Comparison of ENCODE assay signal across 9 mouse cellular contexts in genomic region chr1:59687493-59687892, GRCm38 (mm10). TPM values are rescaled to one million over a fixed set of nuclear protein-coding genes. Genes with fewer than 3 reads are reported as not detected.
DNase-seq lines count a peak whose midpoint lies in the region; ATAC-seq and TF ChIP-seq lines count a peak whose summit lies in the region.
"Had no signal": no experiment of that assay in that cellular context is flagged by ENCODE, and none has a peak within 500 bp of the region (broad histone marks: within the 10 kb centered on the region; RNA-seq: fewer than 3 reads in every experiment).

No protein-coding gene starts in this region.

- TF ChIP-seq CTCF in forebrain, postnatal 0 days (IDR thresholded peaks at IDR 0.05; ENCODE audit: low read depth) = no peak
- TF ChIP-seq CTCF in midbrain, postnatal 0 days (IDR thresholded peaks at IDR 0.05) = no peak

- peaks cover 16% of the 10 kb centered on the region for H3K36me3 ChIP-seq in forebrain, embryonic 13.5 days (ENCODE audit: poor library complexity, severe bottlenecking)
- peaks cover 8% of the 10 kb centered on the region; the same call in 1 of the 2 replicates for H3K36me3 ChIP-seq in forebrain, postnatal 0 days (ENCODE audit: insufficient read depth)
- H3K36me3 ChIP-seq in midbrain, embryonic 10.5 days = peaks cover 51% of the 10 kb centered on the region
- H3K36me3 ChIP-seq in midbrain, postnatal 0 days (ENCODE audit: insufficient read depth, low read length) = no peaks in the 10 kb centered on the region; the same call in 1 of the 2 replicates
- H3K36me3 ChIP-seq in intestine, embryonic 15.5 days = 0 out of 2 replicates have a peak, but pooled peaks cover 3% of the 10 kb centered on the region
- H3K36me3 ChIP-seq in hindbrain, embryonic 13.5 days = peaks cover 11% of the 10 kb centered on the region

- no peak for DNase-seq in forebrain, postnatal 0 days
- DNase-seq in midbrain, embryonic 10.5 days (ENCODE audit: low spot score) = no peak
- no peak for DNase-seq in midbrain, postnatal 0 days (ENCODE audit: low spot score)
- peak; percentile 19 for DNase-seq in mesoderm, embryonic 11.5 days (ENCODE audit: low read depth, low spot score)
- DNase-seq in testis, postnatal 10 days (ENCODE audit: low spot score) = no peak

- no peak overlapping the region for H3K4me3 ChIP-seq in forebrain, embryonic 13.5 days
- no peak overlapping the region for H3K4me3 ChIP-seq in forebrain, postnatal 0 days (ENCODE audit: low read depth, low read length)
- peak overlapping the region; percentile 80; the same call in 1 of the 2 replicates for H3K4me3 ChIP-seq in midbrain, embryonic 10.5 days
- H3K4me3 ChIP-seq in midbrain, postnatal 0 days (ENCODE audit: low read depth, low read length) = no peak overlapping the region
- H3K4me3 ChIP-seq in intestine, embryonic 15.5 days (replicated peaks) = no peak overlapping the region
- H3K4me3 ChIP-seq in hindbrain, embryonic 13.5 days = no peak overlapping the region

- H3K27me3 ChIP-seq in forebrain, embryonic 13.5 days = peaks cover 9% of the 10 kb centered on the region
- no peaks in the 10 kb centered on the region for H3K27me3 ChIP-seq in forebrain, postnatal 0 days (ENCODE audit: insufficient read depth, low read length)
- peaks cover 4% of the 10 kb centered on the region; the same call in 1 of the 2 replicates for H3K27me3 ChIP-seq in midbrain, embryonic 10.5 days (ENCODE audit: low read depth, poor library complexity, severe bottlenecking)
- 0 out of 2 replicates have a peak, but pooled peaks cover 5% of the 10 kb centered on the region for H3K27me3 ChIP-seq in midbrain, postnatal 0 days (ENCODE audit: insufficient read depth, low read length)
- no peaks in the 10 kb centered on the region for H3K27me3 ChIP-seq in intestine, embryonic 15.5 days (replicated peaks)
- peaks cover 12% of the 10 kb centered on the region; the same call in 1 of the 2 replicates for H3K27me3 ChIP-seq in hindbrain, embryonic 13.5 days

- no peak overlapping the region for H3K27ac ChIP-seq in forebrain, embryonic 13.5 days
- no peak overlapping the region for H3K27ac ChIP-seq in forebrain, postnatal 0 days (ENCODE audit: low read depth, low read length)
- H3K27ac ChIP-seq in midbrain, embryonic 10.5 days (replicated peaks) = no peak overlapping the region
- H3K27ac ChIP-seq in midbrain, postnatal 0 days (ENCODE audit: low read depth, low read length) = no peak overlapping the region
- H3K27ac ChIP-seq in intestine, embryonic 15.5 days = no peak overlapping the region
- no peak overlapping the region for H3K27ac ChIP-seq in hindbrain, embryonic 13.5 days

- no peaks in the 10 kb centered on the region for H3K9me3 ChIP-seq in forebrain, embryonic 13.5 days (replicated peaks)
- H3K9me3 ChIP-seq in forebrain, postnatal 0 days (ENCODE audit: low read length) = no peaks in the 10 kb centered on the region
- no peaks in the 10 kb centered on the region for H3K9me3 ChIP-seq in midbrain, embryonic 10.5 days (replicated peaks)
- no peaks in the 10 kb centered on the region for H3K9me3 ChIP-seq in midbrain, postnatal 0 days (ENCODE audit: low read length)
- H3K9me3 ChIP-seq in intestine, embryonic 15.5 days = no peaks in the 10 kb centered on the region
- H3K9me3 ChIP-seq in hindbrain, embryonic 13.5 days = no peaks in the 10 kb centered on the region

- peak overlapping the region; percentile 24 for H3K4me2 ChIP-seq in forebrain, embryonic 13.5 days
- no peak overlapping the region for H3K4me2 ChIP-seq in forebrain, postnatal 0 days (ENCODE audit: low read depth)
- no peak overlapping the region for H3K4me2 ChIP-seq in midbrain, postnatal 0 days (ENCODE audit: low read depth, low read length, poor library complexity, severe bottlenecking)
- peak overlapping the region; percentile 69 for H3K4me2 ChIP-seq in intestine, embryonic 15.5 days (replicated peaks)
- no peak overlapping the region for H3K4me2 ChIP-seq in hindbrain, embryonic 13.5 days

- no peak for ATAC-seq in forebrain, embryonic 13.5 days
- no peak for ATAC-seq in forebrain, postnatal 0 days
- ATAC-seq in midbrain, postnatal 0 days (ENCODE audit: low FRiP score) = no peak
- ATAC-seq in intestine, embryonic 15.5 days = no peak
- no peak for ATAC-seq in hindbrain, embryonic 13.5 days (ENCODE audit: low FRiP score)
- ATAC-seq: CD4-positive, CD25-positive, alpha-beta regulatory T cell, adult 4 months had no signal

- no peak overlapping the region for H3K9ac ChIP-seq in forebrain, embryonic 13.5 days
- H3K9ac ChIP-seq in forebrain, postnatal 0 days = no peak overlapping the region
- no peak overlapping the region for H3K9ac ChIP-seq in midbrain, postnatal 0 days (replicated peaks; ENCODE audit: low read length, poor library complexity, severe bottlenecking)
- H3K9ac ChIP-seq in intestine, embryonic 15.5 days = 0 out of 2 replicates have a peak overlapping the region, but pooled peaks have one; percentile 1
- no peak overlapping the region for H3K9ac ChIP-seq in hindbrain, embryonic 13.5 days

- WGBS in forebrain, embryonic 13.5 days = 80% methylated on average over 1 of the region's 1 CpGs
- 76% methylated on average over 1 of the region's 1 CpGs for WGBS in forebrain, postnatal 0 days
- 82% methylated on average over 1 of the region's 1 CpGs for WGBS in midbrain, embryonic 10.5 days
- 85% methylated on average over 1 of the region's 1 CpGs for WGBS in midbrain, postnatal 0 days
- WGBS in intestine, embryonic 15.5 days = 56% methylated on average over 1 of the region's 1 CpGs
- 80% methylated on average over 1 of the region's 1 CpGs for WGBS in hindbrain, embryonic 13.5 days

- H3K4me1 ChIP-seq in forebrain, embryonic 13.5 days = peaks cover 23% of the 10 kb centered on the region
- peaks cover 15% of the 10 kb centered on the region for H3K4me1 ChIP-seq in forebrain, postnatal 0 days (ENCODE audit: insufficient read depth)
- peaks cover 22% of the 10 kb centered on the region for H3K4me1 ChIP-seq in midbrain, embryonic 10.5 days
- peaks cover 10% of the 10 kb centered on the region for H3K4me1 ChIP-seq in midbrain, postnatal 0 days (ENCODE audit: insufficient read depth, low read length)
- H3K4me1 ChIP-seq in intestine, embryonic 15.5 days (replicated peaks) = peaks cover 6% of the 10 kb centered on the region; the same call in 1 of the 2 replicates
- peaks cover 19% of the 10 kb centered on the region for H3K4me1 ChIP-seq in hindbrain, embryonic 13.5 days (replicated peaks)

RNA-seq across cellular contexts. Expression of gene Nop58, which starts 2.7 kb away (rescaled TPM):
- 226 and 246 TPM in 2 replicates for polyA plus RNA-seq in forebrain, embryonic 13.5 days (2015; fragmentation: Nextera tagmentation; extraction: Ambion mirVana)
- total RNA-seq in forebrain, postnatal 0 days (2014; rRNA removed) = 79.6 and 91.1 TPM in 2 replicates
- 106 and 143 TPM in 2 replicates for polyA plus RNA-seq in forebrain, postnatal 0 days (2015; fragmentation: Nextera tagmentation; extraction: Ambion mirVana)
- 269 and 309 TPM in 2 replicates for polyA plus RNA-seq in midbrain, embryonic 10.5 days (2016; fragmentation: Nextera tagmentation; extraction: Ambion mirVana)
- total RNA-seq in midbrain, postnatal 0 days (2014; rRNA removed) = 78.3 and 88.6 TPM in 2 replicates
- polyA plus RNA-seq in midbrain, postnatal 0 days (2015; fragmentation: Nextera tagmentation; extraction: Ambion mirVana) = 117 and 146 TPM in 2 replicates
- 240 and 279 TPM in 2 replicates for polyA plus RNA-seq in intestine, embryonic 15.5 days (2015; fragmentation: Nextera tagmentation; extraction: Ambion mirVana)
- polyA plus RNA-seq in hindbrain, embryonic 13.5 days (2015; fragmentation: Nextera tagmentation; extraction: Ambion mirVana) = 168 and 175 TPM in 2 replicates

RNA-seq across cellular contexts. Expression of gene Sumo1, which starts 16.9 kb away (rescaled TPM):
- 523 and 549 TPM in 2 replicates for polyA plus RNA-seq in forebrain, embryonic 13.5 days (2015; fragmentation: Nextera tagmentation; extraction: Ambion mirVana)
- total RNA-seq in forebrain, postnatal 0 days (2014; rRNA removed) = 172 and 182 TPM in 2 replicates
- polyA plus RNA-seq in forebrain, postnatal 0 days (2015; fragmentation: Nextera tagmentation; extraction: Ambion mirVana) = 369 and 428 TPM in 2 replicates
- polyA plus RNA-seq in midbrain, embryonic 10.5 days (2016; fragmentation: Nextera tagmentation; extraction: Ambion mirVana) = 532 and 579 TPM in 2 replicates
- 81.6 and 124 TPM in 2 replicates for total RNA-seq in midbrain, postnatal 0 days (2014; rRNA removed)
- polyA plus RNA-seq in midbrain, postnatal 0 days (2015; fragmentation: Nextera tagmentation; extraction: Ambion mirVana) = 304 and 319 TPM in 2 replicates
- polyA plus RNA-seq in intestine, embryonic 15.5 days (2015; fragmentation: Nextera tagmentation; extraction: Ambion mirVana) = 316 and 375 TPM in 2 replicates
- 410 and 416 TPM in 2 replicates for polyA plus RNA-seq in hindbrain, embryonic 13.5 days (2015; fragmentation: Nextera tagmentation; extraction: Ambion mirVana)

Comparison
In these comparisons a context has a peak if more than half of its experiments do, and no peak if none do; other contexts are left out.
1. H3K4me2 ChIP-seq: peak in forebrain, embryonic 13.5 days (single experiment) and intestine, embryonic 15.5 days (single experiment); none in forebrain, postnatal 0 days (single experiment), midbrain, postnatal 0 days (single experiment) and hindbrain, embryonic 13.5 days (single experiment).